Mouse (Mus musculus) thymus, adult 2 months (tissue): Measurements from ENCODE around the gene Ear14.

ENCODE experiments used
- CTCF ChIP-seq: fragments of 200-500 bp; IDR thresholded peaks from 2 replicates; pipeline ENCODE4 v1.5.1; 2012; ENCODE audit warnings: mild to moderate bottlenecking, control low read depth, low read length, moderate library complexity, borderline replicate concordance; ENCODE audit not compliant: control insufficient read depth, poor library complexity, insufficient read depth; ENCODE audit errors: extremely low read depth
- POLR2A ChIP-seq: fragments of 200-500 bp; IDR thresholded peaks from 2 replicates; pipeline ENCODE4 v1.6.1; 2012; ENCODE audit warnings: mild to moderate bottlenecking, low read length, control low read depth, moderate library complexity; ENCODE audit not compliant: control insufficient read depth, poor library complexity, insufficient read depth; ENCODE audit errors: extremely low read depth

DNA sequence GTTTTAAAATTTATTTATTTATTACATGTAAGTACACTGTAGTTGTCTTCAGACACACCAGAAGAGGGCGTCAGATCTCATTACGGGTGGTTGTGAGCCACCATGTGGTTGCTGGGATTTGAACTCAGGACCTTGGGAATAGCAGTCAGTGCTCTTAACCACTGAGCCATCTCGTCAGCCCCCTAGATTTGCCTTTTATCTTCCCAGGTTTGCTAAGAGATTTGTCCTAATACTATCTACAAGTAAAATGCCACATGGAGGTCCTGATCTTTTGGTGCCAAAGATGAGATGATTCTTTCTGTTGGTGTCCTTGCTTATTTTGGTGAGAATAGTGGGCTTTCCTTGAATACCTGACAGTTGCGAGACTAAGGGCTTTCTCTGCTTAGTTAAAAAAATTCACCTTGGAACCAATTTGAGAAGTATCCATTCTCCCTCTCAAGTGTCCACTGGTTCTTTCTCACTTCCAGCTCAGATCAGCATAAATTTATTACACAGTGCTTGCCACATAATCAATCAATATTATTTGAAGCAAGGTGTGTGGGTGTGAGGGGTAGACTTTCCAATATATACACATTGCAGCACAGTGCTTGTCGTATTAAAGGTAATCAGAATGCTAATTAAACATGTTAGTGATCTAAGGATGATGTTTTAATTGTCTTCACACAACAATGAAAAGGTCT is 47.0 kb upstream of the Ear14 start:
- TF ChIP-seq POLR2A, result no peak
- TF ChIP-seq CTCF, result no peak
